Mouse (Mus musculus) heart, postnatal 0 days (tissue): Measurements from ENCODE around the gene Traf1.

Source experiments
- CTCF ChIP-seq: IDR thresholded peaks from 2 replicates; pipeline ENCODE4 v1.5.1; 2016; ENCODE audit warnings: antibody characterized with exemption, control low read depth, low read depth
- EP300 ChIP-seq: IDR thresholded peaks from 2 replicates; pipeline ENCODE4 v1.6.1; 2016; ENCODE audit warnings: antibody characterized with exemption, low read depth

DNA sequence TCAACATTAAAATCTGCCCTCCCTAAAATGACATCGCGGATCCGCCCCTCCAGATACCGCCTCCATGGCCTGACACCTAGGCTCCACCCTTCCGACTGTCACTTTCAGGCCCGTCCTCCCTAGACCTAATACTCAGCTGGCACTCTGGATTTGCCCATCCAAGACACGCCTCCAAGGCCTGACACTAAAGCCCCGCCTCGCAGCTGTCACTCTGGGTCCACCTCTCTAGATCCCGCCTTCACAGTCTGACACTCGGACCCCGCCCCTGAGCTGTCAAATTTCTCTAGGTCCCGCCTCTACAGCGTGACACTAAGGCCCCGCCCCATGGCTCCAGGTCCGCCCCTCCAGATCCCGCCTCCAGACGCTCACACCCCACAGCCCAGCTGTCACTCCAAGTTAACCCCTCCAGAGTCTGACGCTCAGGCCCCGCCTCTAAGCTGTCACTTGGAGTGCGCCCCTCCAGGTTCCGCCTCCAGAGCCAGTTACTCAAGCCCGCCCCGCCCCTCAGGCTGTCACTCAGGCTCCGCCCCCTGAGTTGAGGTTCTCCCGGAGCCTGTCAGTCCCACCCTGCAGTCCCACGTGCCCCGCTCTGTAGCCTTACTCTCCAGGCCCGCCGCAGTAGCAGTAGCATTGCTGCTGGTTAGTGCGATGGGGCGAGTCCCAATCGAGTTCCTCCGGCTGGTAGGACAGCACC is 56.6 kb downstream of the Traf1 start:
- TF ChIP-seq CTCF (no peak), EP300 (no peak)
